Mouse (Mus musculus) heart, adult 18-20 months (tissue): ENCODE measurements around the gene Clmn. TPM values are rescaled to one million over a fixed set of nuclear protein-coding genes. Genes with fewer than 3 reads are reported as not detected.

Experiments used
- DNase-seq, 2 experiments: peaks; one replicate each; pipeline ENCODE4 v3.0.0; 2021 to 2022; ENCODE audit warnings: mixed read lengths in 1 of 2
- total RNA-seq, 2 experiments: library from RNA; stranded (reverse); gene quantifications; 2 replicates each; pipeline ENCODE4 v1.2.3; 2021

The Clmn gene
- total RNA-seq, 2 experiments from 2014 or later = 1.9 to 2.9 TPM

DNA sequence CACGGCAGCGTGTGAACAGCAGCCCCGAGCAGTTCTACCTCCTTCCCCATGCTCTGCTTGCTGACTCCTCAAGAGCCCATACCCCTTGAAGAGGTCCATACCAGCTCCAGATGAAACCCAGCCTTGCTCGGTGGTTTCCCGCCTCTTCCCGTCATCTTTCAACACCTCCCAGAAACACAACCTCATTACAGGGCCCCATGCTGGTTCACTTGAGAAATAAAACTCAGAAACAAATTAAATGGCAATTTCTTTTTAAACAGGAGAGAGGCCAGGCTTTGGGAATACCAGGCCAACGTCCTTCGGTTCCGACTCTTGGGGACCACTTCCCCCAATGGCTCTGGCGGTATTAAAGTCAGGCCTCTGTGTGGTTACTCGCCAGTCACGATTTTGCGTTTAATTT, 51.1 kb downstream of the Clmn start:
- DNase-seq = no peak

DNA sequence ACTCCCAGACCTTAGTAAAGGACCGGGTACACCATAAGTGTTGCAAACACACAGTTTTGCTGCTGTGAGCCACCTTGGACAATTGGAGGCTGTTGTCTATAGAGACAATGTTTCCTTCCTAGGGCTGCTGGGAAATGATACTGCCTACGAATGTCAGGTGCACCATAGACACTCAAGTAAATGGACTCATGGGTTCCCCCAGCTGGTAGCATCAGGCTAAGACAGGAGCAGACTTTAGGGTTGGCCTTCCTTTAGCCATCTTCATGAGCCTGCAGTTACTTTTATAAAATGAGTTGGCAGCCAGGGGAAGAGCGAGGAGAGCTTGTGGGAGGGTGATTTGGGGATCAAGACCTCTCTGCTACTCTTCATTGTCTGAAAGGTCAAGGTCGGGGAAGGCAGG, 52.2 kb downstream of the Clmn start:
- peak in 1 of 2 experiments; percentile 30 for DNase-seq

DNA sequence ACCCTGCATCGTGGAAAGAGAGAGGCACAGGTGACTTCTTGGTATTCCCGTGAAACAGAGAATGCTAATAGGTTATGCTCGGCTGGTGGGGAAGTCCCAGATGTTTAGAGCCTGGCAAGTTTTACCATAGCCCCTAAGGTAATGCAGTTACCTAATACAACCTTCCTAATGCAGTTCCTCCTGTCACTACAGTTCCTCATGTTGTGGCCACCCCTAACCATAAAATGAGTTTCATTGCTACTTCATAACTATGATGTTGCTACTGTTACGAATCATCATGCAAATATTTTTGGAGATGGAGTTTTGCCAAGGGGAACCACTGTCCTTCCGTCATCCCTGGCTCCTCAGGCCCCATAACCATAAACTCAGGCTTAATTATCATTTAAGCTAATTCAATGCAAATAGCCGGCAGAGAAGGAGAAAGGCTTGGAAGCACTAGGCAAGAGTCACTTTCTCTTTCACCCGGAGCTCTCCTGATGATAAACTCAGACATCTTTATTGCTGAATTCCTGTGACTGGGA, 53.9 kb downstream of the Clmn start:
- DNase-seq = no peak

DNA sequence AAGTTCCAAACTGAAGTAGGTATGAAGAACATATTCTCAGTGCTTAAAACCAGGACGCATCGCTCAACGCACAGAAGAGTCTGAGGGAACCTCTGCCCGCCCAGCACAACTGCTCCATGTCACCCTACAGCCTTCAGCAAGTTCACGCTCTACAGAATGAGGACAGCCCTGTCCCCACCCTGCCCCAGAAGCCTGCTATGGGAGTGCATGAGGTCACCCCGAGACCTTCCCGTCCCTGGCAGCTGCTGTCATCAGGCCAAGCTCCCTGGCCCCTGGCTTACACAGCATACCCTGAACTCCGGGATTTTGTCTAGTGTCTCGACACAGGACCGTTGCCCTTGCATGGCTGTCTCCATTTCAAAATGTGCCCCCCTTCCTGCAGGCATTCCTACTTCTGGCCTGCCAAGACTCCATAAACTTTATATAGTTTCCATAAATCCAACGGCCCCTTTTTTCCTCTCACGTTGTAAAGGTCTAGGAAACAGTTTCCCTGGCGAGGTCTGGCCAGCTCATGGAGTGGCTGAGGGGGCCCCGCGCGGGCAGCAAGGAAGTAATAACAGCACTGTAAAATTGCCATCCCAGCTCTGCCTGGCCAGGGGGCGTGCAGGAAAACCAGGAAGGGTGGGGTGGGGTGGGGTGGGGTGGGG, 56.3 kb downstream of the Clmn start:
- no peak for DNase-seq

DNA sequence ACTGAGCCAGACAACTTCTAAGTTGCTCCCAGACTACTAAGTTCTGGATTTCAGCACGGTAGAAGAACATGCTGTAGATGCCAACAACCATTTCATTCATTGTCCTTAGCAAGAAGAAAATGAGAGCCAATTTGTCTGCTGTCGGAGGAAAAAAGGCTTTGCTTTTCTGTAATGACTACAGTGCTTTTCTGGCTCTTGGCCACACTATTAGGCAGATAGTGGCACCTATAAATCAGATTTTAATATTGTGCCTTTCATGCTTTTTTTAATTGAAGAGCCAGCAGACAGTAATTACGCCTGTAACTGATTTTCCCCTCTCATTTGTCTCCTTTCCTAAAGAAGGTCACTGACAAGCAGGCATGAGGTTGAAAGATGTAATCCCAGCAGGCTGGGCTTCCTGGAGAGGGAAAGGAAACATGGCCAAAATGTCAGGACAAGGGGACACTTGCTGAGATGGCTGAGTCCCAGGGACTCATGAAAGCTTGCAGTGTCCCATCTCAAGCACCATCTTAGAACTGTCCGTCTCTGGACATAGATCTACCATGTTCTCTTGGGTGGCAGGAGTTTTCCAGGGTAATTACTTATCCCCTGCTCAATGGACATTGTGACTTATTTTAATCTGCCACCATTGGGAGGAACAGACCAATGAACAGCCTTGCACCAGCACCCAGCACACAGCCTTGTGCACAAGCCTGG, 58.0 kb downstream of the Clmn start:
- DNase-seq = no peak

DNA sequence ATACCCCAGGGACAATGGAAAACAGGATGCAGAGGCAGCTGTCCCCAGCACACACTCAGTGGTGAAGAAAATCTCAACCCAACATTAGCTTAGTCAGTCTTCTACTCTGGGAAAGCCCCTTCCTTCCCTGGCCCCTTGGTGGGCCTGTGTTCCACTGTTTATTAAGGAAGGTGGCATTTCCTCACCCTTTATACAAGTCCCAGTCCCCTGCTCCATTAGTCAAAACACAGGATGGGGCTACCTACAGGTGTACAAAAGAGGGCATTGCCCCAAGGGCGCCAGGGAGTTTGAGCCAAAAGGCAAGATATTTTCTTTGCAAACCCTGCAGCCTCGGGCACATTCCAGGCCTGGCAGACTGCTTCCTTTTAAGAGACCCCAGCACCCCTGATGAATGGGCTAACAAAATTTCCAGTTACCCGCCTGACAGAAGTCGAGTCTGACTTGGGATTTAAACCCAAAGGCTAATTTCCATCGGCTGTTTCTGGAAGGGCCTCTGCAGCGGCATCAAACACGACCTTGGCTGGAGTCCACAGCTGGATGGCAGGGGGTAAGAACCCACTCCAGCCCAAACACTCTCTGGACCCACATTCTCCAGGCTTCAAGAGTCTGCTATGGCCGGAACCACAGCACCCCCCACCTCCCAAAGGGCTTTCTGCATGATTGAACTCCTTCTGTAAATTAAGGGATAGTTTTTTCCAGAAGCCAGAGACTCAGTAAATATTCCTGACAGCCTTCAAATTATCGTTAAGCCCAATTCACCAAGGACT, 63.2 kb downstream of the Clmn start:
- no peak for DNase-seq

DNA sequence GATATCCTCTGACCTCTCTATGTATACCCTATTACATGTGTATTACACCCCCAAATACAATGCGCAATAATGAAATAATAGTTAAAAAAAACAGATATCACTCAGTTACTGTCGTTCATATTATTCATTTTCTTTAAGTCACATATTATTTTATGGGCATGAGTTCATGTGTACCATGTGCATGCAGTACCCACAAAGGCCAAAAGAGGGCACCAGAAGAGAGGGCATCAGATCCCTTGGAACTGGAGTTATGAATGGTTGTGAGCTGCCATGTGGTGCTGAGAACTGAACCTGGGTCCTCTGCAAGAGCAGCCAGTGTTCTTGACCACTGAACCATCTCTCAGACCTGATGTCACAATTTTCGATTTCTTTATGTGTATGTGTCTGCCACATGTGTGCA, 65.5 kb downstream of the Clmn start:
- no peak for DNase-seq

DNA sequence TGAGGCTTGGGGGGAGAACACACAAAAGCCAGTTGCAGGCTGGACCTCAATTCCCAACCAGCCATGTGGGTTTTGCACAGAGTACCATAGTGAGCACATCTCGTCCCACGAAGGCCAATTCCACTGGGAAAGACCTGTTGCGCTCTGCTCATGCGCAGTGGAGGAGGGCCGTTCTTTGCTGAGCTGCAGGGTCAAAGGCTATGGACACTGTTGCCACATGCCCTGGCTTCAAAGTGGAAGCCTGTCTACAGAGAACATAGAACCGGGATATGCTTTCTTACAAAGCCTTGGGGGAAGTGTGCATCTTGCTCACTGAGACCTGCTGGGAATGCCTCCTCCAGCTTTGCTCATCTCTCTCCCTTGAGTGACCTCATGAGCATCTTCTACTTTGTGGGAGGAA, 67.0 kb downstream of the Clmn start:
- no peak for DNase-seq

DNA sequence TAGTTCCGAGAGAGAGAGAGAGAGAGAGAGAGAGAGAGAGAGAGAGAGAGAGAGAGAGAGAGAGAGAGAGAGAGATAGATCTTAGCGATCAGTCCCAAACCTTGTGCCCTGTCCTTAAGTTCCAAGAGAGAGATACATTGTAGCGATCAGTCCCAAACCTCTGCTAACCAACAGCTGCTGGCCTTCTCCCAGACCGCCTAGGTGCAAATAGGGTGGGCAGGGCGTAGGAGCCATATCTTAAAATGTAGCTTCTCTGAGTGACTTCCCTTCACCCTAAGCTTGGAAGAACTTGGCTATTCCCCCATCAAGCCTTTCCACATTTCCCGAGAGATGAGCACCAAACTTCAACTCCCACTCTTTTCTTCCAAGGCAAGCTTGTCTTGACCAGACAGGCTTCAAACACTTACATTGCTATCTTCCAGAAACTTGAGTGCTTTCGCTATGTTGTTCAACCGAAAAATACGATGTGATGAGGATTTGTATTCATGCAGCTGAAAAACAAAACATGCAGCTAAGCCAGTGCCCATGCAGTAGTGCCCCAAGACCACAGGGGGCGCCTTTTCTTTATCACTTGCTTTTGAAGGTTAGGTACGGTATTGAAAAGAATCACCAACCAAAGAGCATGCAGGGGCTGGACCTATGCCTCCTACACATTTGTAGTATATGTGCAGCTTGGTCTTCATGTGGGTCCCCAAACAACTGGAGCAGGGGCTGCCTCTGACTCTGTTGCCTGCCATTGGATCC, 68.1 kb downstream of the Clmn start:
- no peak for DNase-seq

DNA sequence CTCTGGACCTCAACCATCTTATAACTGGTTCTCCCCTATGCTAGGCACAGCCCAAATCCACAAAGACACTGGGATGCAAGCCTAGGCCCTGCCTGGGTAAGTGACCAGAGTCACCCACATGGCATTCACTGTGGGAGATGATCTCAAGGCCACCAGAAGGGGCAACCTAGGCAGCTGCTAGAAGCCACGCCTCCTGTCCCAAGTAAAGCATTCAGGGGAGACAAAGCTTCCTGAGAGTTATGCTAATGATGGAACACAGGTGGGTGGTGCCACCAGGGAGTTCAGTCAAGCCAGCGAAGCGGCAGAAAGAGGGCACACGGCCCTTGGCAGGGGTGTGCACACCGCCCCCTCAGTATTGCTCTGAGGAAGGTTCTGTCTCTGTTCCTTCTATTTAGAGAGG, 69.9 kb downstream of the Clmn start:
- DNase-seq = no peak

DNA sequence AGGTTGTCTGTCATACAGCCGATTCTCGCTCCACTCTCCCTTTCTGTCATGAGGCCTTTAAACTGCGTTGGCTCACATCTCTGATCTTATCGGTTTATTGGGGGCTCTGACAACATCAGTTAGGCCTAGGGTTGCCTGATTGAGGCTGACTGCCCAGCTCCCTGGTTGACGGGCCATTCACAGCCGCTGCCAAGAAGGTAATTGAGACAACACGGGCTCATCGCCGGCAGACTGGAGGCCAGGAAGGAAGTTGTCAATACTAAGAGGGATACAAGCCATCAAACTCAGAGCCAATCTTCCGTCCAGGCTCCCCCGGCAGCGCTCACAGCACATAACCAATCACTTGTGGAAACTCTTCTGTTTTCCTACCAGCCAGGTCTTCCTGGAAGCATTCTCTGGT, 71.4 kb downstream of the Clmn start:
- DNase-seq = no peak

DNA sequence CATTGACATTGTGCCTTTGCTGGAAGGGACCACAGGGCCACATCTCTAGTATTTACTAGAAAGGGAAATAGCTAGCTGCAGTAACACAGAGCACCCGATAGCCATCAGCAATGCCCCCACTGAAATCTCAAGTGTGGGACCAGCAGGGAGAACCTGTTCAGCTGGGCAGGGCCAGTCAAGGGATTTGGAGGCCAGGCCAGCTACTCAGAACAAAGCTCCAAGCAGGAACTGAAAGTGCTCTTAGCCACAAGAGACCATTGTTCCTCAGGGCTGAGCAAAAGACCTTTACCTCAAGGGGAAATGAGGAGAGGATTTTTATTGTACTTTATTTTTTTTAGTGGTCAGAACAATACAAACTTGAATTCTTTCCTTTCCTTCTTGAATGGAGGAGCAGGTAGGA, 87.3 kb downstream of the Clmn start:
- DNase-seq = no peak

DNA sequence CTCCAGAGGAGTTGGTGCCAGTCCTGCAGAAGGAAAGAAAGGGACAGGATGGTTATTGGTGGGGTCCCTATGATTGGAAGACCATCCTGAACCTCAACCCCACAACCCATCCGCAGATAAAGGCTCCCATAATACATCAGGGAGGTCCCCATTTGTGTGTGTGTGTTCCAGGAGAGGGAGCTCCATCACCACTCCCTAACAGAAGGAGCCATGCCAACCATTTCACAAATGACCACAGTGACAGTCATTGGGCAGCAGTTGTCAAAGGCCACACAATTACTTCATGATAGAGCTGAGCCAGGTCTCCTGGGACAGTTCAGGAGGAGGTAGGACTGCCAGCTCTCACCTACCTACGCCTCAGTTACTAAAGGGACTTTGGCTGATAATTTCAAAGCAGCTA, 92.9 kb downstream of the Clmn start:
- DNase-seq = peak in 1 of 2 experiments; percentile 30

DNA sequence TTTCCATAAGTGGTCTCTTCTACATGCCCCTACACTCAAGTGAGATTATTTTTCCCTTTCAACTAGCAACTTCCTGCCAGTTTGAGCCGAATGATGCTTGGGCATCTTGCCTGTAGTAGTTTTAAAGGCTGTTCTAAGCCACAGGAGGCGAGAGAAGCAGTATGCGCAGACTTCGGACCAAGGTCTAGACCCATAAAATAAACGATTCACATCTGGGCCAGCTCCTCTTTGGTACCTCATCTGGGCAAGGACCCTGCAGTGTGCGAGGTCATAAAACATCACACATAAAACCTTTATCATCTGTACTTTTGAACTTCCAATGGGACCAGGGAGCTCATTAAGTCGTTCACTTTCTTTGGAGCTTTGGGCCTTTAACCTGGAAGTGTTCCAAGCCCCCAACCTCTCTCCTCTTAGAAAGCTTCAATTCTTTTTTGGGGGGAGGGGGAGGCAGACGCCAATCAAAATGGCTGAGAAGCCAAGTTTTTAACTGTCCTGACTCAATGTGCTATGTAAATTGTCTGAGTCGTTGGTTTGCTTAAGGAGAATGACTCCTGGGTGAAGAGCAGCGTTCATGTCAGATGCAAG, 95.6 kb downstream of the Clmn start:
- no peak for DNase-seq

DNA sequence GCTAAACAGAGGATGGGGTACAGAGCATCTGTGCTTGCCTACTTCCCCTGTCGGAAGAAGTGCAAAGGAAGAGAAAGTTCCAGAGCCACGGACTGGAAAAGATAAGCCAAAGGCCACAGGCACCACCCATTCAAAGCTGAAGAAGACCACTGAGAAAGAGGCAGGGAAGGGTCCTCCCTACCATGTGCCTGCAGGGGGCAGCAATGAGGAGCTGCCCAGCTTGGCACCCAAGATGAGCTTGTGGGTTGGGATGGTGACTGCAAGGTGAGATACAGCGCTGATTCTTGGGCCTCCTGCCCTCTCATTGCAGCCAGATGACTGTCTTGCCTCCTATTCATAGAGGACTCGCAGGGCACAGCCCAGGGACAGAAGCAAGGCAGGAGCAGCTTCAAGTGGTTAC, 97.7 kb downstream of the Clmn start:
- DNase-seq = no peak

DNA sequence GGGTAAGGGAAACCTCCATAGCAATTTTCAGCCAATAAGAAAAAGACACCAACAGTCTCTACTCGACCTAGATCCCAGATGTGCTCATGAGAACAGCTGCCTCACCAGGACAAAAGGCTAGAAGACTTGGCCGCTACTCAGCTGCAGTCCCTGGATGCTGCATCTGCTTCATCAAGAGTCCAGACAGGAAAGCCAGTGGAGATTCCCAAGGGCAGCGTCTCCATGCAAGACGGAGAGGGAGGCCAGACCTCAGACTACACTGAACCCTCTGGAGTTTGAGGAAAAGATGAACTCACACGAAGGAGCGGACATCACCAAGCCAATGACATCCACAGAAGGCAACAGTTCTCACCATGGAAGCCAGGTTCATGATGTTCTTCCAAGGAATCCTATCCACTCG, 99.1 kb downstream of the Clmn start:
- DNase-seq = peak; percentile 41 to 77

DNA sequence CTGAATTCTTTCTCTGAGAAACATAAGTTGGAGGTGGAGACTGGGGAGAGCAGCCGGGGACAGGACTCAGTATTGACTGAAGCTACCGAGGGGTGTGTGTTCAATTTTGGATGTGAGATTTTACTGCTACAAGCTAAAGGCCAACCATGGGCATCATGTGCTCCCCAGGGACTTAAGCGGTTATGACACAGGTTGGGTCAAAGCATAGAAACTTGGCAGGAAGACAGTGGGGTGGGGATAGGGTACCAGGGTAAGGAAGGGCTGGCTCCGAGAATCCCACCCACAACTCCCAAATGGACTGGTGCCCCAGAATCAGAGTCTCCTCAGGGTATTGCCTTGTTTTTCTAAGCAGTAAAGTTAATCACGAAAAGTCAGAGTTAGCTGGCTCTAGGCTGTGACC, 99.8 kb downstream of the Clmn start:
- peak; percentile 30 to 33 for DNase-seq

DNA sequence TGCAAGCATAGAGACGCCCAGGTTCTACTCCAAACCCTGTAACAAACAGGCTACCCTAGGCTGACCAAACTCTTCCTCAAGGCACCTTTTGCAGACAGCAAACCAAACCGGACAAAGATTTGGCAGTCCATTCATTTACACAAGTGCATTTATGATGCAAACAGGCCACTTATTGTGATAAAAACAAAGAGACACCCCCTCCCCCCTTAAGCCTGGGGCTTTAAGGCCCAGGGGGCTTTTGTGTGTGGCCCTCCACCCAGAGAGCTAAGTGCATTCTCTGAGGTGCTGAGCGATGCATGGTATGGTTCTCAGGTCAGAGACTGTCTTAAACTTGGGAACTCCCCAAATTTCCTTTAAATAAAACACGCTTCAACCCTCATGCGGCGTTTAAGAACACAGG, 101.0 kb downstream of the Clmn start:
- DNase-seq = no peak

DNA sequence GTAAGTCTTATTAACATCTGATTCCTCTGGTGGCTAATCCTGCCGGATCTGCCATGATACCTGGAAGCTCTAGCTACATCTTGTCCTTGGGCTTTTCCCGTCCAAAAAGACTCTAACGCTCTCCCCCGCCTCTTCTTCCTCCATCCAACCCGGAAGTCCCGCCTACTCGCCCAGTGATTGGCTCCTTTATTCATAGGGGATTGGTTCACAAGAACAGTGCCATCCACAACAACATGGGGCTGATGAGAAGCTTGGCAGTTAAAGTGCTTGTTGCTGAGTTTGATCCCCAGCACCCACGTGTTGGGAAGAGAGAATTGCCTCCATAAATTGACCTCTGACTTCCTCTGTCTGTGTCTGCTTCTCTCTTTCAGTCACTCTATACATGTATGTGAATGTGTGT, 103.5 kb downstream of the Clmn start:
- DNase-seq = no peak

DNA sequence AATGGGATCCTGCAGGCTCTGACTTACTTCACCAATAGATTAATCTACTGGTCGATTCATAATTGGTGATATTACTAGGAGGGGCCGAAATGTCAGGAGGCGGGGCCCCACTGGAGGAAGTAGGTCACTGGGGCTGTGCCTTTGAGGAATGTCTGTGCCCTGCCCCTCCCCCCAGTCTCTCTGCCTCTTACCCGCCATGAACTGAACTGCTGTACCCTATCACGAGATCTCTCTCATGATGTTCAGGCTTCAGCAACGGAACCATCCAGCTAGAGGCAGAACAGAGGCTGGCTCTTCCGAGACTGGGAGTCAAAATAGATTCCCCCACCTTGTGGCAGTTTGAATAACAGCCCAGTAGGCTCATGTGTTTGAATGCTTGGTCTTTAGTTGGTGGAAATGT, 106.8 kb downstream of the Clmn start:
- DNase-seq = no peak

DNA sequence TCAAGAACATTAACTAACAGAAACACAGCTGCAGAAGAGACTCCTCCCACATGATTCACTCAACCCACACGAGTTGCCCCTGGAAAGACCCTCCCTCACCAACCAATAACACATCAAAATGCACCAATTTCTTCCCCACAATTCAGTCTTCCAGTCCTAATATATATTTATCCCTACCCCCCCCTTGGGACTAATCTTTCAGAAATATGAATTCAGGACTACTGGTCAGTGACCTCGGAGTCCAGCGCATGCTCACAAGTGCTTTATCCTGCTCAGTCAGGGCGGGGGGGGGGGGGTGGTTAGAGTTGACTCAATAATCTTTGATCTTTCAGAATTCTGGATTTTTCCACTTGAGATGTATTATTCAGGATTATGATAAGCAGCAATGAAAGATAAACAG, 111.2 kb downstream of the Clmn start:
- no peak for DNase-seq
